In the genomic region with DNA sequence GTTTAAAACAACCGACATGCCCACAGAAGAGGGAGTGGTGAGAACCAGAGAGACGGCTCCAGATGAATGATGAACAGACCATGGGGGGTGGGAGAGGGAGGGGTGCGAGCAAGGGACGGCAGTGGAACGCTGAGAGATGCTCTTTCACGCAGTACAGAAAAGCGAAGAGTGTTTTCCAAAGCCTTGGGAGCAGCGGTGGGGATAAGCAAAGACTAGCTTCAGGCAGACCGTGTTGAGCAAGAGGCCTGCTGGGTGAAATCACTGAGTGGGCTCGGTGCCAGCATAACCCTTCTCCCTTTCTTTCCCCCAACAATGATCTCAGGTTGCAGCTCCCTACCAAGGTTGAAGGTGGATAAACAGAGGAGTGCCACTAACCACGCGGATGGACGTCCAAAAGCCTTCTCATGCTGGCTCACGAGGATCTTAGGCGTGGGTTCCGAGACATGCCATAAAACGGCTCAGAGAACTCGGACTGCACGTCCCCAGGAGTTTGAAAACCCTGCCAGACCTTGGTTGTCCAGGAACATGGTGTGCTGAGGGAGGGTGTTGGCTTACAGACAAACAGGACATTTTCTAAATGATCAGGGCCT, we compare ENCODE assay signal across 9 mouse cellular contexts.
DNase-seq lines count a peak whose midpoint lies in the region; ATAC-seq lines count a peak whose summit lies in the region.
"Had no signal": no experiment of that assay in that cellular context is flagged by ENCODE, and none has a peak within 500 bp of the region (broad histone marks: within the 10 kb centered on the region; RNA-seq: fewer than 3 reads in every experiment).

No protein-coding gene starts in this region.

- H3K9ac ChIP-seq in limb, embryonic 15.5 days: no peak overlapping the region

- ATAC-seq in granulocyte monocyte progenitor cell, adult 5-6 weeks (replicated peaks; ENCODE audit: poor library complexity, severe bottlenecking): peak; percentile 73
- ATAC-seq in limb, embryonic 15.5 days (ENCODE audit: insufficient number of reproducible peaks, low FRiP score, low TSS enrichment, low read depth): peak; percentile 50; the same call in 1 of the 2 replicates

- H3K27ac ChIP-seq in limb, embryonic 15.5 days: peak overlapping the region; percentile 51

- no peaks in the 10 kb centered on the region for H3K9me3 ChIP-seq in limb, embryonic 15.5 days

- WGBS in limb, embryonic 15.5 days: 30% methylated on average over 19 of the region's 19 CpGs

- no peak overlapping the region for H3K4me3 ChIP-seq in limb, embryonic 15.5 days
- H3K4me3 ChIP-seq: myocyte had no signal

- peak; percentile 97 for DNase-seq in heart, adult 11 months
- DNase-seq in heart, postnatal 25 days (ENCODE audit: low spot score): no peak
- DNase-seq in adrenal gland, postnatal 10 days: peak; percentile 62
- peak; percentile 45 for DNase-seq in urinary bladder, adult 2 months (ENCODE audit: low spot score)
- no peak for DNase-seq in left cerebral cortex, adult 11 months (ENCODE audit: low spot score)
- no peak for DNase-seq in Muller cell, postnatal 12 days (ENCODE audit: inconsistent ontology term)

- H3K4me2 ChIP-seq in limb, embryonic 15.5 days: no peak overlapping the region

- H3K36me3 ChIP-seq in limb, embryonic 15.5 days: no peaks in the 10 kb centered on the region

- 0 out of 2 replicates have a peak, but pooled peaks cover 4% of the 10 kb centered on the region for H3K27me3 ChIP-seq in limb, embryonic 15.5 days

- intact Hi-C loops in heart, postnatal 25 days (cut with DNase I): no loop called here

- H3K4me1 ChIP-seq in limb, embryonic 15.5 days: peaks cover 17% of the 10 kb centered on the region

Comparison
In these comparisons a context has a peak if more than half of its experiments do, and no peak if none do; other contexts are left out.
1. DNase-seq: peak in heart, adult 11 months (single experiment), adrenal gland, postnatal 10 days (single experiment) and urinary bladder, adult 2 months (single experiment); none in heart, postnatal 25 days (single experiment), left cerebral cortex, adult 11 months (single experiment) and Muller cell, postnatal 12 days (single experiment).